Mouse (Mus musculus) cerebellum, postnatal 4 days (tissue): Measurements from ENCODE around the gene Hilpda.

ENCODE experiments used
- DNase-seq, 2 experiments: peaks; one replicate each; pipeline ENCODE4 v3.0.0; 2022; ENCODE audit warnings: low spot score in 2 of 2, mixed read lengths in 1 of 2

Gene Hilpda

DNA sequence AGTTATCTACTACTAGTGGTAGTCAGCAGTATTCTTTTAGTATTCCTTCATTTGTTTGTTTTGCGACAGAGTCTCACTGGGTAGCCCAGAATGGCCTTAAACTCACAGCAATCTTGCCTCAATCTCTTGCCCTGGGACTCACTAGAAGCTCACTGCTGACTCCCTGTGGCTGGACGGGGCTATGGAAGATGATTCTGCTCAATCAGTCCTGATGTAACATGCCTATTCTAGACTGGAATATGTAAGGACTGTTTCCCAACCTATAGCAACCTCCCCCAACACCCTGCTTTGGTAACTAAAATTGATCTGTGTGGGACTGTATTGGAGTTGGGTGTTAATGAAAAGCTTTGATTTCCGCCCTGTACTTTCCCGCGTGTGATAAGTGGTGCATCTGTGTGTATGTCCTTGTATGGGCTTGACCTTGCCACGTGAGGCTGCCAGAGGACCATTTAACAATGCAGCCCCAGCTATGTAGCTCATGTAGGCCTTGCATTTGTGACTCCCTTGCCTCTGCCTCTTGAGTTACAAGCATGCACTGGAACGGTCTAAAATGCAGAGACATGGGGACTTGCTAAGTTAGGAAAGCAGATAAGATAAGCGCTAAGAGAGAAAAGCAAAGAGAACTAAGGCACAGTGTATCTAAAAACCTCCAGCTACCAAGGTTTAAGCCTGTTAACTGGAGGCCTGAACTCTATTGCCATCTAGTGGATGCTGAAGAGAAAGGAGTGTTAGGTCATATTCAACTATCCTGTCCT is 6.4 kb downstream of the Hilpda start:
- peak in 1 of 2 experiments; percentile 30 for DNase-seq

DNA sequence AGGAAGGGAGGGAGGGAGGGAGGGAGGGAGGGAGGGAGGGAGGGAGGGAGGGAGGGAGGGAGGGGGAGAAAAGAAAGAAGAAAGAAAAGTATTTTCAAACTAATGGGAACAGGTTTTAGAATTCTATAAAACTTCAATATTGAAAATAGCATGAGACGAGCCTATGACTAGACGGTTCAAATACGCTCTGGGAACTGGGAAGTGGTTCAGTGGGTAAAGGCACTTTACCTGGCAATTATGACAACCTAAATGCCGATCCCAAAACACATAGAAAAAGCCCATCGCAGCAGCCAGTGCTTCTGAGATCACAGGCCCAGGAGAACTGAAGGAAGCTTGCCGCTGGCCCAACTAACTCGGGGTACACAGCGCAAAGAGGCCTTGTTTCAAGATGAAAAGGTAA is 7.0 kb downstream of the Hilpda start, which contains the start of gene Fam71f2:
Gene Fam71f2 (plus strand): TSS at position 301 of the 400 bp plus-strand sequence.
- no peak for DNase-seq

DNA sequence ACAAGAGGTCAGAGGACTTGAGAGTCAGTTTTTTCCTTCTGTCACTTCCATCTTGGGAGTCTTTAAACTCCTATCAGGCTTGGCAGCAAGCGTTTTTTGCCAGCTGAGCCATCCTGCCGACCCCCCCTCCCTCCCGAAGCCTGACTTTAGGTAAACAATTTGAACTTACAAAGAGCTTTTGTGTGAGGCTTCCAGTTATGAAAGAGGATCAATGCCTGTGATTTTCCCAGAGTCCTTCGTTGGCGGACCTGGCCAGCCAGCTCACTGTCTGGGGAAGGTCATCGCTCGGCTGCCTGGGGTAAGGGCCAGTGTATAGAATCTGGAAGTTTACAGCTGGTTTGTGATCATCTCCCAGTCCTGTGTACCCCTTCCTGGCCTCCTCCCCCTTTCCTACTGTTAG is 8.4 kb downstream of the Hilpda start:
- no peak for DNase-seq

DNA sequence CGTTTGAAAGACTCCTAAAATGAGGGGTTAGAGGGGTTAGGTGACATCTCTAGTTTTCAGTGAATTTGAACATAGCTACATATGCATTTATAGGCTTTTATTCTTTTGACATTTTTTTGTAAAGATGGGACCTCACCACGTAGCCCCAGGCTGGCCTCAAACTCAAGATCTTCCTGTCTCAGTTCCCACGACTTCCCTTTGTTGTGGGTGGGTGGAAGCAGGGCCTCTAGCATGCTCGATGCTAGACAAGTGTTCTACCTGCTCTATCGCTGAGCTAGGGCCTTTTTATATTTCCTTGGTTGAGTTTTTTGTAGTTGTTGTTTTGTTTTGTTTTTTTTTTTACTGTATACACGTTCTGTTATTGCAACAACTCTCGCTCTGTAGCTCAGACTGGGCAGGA is 14.6 kb downstream of the Hilpda start:
- DNase-seq, result no peak

DNA sequence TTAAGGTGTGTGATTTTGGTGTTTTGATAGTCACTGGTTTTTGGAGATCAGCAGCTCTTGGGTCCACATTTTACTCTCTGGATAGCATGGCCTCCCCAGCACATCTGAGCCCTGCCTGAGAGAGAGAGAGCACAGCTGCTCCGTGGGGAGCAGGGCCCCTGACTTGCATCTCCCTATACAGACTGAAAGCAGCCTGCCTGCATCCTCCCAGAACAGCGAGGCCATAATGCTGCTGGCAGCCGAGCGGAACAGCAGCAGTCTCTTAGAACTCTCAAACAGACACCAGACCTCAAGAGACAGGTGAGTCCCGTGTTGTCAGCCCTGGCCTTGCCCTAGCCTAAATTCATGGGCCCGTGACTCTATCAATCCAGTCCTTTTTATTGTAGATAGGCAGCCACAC is 15.2 kb downstream of the Hilpda start:
- DNase-seq, result no peak

DNA sequence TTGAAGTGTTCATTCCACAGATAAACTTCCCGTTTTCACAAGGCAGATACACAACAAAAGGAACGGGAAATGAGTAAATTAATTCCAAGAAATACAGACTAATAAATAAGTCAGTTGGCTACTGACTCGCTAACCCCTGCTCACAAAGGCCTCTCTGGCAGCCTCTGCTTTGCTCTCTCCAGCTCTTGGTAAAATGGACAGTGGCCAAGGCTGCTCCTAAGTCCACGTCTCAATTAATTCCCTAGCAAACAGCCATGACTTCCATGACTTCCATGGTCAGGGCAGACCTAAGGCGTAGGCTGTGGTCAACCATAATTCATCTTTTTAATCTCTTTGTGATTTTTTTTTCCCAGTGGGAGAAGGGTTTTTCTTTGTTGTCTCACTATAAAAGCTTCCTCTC is 15.7 kb downstream of the Hilpda start:
- peak in 1 of 2 experiments; percentile 10 for DNase-seq

DNA sequence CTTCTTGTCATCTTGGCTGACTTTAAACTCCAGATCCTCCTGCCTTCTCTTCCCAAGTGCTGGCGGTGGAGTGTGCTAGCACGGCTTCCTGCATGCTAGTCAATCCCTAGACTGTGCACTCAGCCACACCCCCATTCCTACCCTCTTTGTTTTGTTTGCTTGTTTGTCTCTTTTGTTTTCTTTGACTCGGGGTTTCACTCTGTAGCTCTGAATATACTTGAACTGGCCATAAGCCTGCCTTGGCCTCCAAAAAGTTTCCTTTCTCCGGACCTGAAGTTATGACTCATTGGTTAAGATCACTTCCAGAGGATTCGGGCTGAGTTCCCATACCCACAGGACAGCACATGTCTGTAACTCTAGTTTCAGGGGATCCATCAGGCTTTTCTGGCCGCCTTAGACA is 16.4 kb downstream of the Hilpda start:
- no peak for DNase-seq

DNA sequence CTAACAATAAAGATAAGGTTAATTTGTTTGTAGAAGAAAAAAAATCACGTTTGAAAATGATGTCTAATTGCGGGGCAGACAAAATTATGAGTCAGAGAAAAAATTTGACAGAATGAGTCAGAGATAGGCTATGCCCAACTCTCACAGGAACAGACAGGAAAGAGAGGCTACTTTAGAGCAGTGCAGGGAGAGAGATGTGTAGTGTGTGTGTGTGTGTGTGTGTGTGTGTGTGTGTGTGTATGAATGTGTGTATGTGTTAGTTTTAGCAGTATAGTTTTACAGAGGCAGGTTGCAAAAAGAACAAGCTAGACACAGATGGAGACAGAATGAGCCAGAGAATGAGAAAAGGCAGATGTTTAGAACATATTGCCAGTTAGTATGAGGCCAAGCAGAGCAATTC is 26.8 kb downstream of the Hilpda start:
- DNase-seq, result no peak

DNA sequence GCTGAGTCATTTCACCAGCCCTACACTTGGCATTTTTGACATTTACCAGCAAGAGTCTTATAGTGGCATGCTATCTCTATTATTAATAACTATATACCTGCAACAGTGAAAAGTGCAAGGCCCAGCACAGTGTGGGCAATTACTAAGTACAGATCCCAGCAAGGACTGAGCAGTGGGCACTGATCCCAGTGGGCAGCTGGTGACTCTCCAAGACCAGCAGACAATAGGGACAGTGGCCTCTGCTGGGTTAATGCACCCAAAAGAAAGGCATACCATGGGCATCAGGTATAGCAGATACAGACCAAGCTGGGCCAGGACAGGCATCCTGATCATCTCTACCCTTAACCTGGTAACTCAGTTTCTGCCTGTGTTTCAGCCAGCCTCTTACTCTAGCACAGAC is 31.0 kb downstream of the Hilpda start:
- DNase-seq, result peak in 1 of 2 experiments; percentile 15

DNA sequence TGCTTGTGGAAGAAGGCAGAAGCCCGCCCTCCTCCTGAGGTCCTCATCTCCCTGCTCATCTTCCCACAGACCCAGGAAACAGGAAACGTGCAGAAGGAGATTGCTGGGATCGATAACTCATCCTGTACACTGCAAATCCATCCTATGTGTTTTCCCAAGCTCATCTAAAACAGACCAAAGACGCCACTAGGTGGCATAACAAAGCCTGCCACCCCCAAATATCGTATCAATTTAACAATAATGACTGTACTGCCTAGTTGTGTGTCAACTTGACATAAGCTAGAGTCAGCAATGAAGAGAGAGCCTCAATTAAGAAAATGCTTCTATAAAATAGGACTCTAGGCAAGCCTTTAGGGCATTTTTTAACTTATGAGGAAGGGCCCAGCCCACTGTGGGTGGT is 31.4 kb downstream of the Hilpda start:
- no peak for DNase-seq

DNA sequence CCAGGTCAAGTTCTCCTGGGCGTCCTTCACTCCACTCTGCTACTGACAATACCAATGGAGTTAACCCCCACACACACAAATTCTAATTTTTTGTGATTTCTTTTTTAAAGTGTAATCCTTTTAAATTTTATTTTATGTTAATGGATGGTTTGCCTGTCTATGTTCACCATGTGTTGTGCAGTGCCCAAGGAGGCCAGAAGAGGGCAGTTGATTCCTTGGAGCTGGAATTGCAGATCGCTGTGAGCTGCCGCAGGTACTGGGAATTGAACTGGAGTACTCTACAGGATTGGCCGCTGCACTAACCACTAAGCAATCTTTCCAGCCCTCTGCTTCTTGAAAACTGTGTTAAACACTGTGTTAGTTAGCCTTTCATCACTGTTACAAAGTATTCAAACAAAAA is 33.2 kb downstream of the Hilpda start:
- no peak for DNase-seq

DNA sequence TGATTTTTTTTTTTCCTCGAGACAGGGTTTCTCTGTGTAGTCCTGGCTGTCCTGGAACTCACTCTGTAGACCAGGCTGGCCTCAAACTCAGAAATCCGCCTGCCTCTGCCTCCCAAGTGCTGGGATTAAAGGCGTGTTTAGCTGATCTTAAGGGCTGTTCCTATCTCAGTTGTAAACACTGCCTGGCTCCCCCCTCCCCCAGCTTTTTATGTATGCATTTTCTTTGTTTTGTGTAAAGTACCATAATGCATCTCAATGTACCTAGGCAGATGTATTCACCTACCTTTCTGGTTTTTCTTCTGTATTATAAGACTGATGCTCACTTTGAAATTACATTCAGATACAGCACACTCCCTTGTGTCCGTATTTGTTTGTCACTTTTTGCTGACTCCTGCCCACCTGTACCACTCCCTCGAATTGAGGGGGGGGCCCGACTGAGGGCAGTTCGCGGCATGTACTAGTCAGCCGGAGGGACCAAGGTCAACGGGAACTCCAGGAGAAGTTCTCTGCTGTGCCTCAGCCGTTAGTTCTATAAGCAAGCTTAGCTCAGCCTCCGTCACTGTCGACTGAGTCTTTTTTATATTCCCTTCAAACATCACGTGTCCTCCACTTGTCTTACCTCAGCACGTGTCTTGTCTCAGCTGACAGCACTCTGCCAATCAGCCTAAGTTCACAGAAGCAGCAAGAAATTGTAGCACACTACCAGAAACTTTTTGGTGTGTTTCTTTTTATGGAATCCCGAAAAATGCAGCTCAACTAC is 36.7 kb downstream of the Hilpda start:
- no peak for DNase-seq

DNA sequence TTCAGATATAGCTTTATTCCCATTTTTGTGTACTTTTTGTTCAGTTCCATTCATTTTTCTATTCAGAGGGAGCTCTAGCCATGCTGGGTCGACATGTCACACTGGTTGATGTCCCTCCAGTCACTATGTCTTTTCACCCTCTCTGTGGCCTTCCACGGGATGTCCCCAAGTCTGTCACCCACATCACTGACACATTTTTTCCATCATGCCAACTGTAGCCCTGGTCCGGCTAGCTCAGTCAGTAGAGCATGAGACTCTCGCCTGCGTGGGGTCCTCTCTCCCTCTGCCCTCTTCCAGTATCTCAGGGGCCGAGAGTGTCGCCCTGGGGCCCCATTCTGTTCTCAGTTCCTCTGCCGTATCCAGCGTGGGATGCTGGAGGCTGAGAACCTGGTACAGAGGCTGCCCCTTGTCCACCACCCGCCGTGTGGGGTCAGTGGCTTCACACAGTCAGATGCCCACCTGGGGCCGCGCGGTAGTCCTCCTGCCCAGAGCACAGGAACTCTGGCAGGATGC is 41.5 kb downstream of the Hilpda start:
- DNase-seq, result no peak

DNA sequence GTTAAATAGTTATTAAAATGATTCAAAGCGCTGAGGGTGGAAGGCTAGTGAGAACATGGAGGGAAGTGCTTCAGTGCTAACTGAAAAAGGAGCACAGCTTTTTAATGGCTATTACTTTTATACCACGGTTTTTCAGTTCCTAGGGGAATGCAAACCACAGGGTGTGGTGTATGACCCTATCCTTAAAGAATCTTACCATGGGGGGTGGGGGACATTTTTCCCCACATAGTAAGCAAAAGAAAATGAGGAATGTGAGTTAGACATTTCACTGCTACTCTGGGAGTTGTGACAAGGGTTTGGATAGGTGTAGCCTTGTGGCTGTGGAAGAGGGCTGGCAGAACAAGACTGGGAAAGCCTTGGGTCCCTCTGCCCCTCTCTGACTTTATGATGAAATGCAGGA is 45.0 kb downstream of the Hilpda start:
- DNase-seq, result no peak

DNA sequence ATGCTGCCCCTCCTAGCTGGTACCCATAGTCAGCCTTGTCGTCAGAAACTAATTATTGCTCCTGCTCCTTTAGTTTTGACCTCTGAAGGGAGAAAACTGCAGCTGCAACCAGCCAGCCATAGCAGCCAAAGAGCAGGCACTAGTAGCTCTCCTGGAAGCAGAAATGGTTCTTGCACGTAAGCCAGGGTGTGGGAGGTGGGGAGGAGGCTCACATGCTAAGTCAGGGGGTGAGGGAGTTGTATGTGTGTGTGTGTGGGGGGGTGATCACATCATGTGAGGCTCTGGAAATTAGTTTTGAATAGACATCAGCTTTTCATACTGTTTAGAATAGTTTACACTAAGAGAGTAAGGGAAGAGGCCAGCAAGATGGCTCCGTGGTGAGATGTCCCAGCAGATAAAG is 45.7 kb downstream of the Hilpda start:
- no peak for DNase-seq

DNA sequence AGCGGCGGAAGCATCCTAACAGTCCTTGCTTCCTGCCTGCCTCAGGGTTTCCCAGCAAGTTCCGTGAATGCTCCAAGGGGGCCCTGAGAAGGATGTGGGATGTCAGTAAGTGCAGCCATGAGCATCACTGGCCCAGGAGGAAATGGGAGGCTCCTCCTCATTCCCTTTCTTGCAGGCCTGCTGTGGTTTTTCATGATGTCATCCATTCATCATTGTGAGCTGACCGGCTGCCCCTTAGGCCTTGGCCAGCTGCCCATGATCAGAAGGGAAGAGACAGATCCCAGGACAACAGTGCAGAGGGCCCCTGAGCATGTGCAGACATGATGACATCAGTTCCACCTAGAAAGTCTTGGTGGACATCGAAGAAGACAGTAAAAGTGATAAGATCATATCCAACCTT is 46.6 kb downstream of the Hilpda start, which contains the start of gene Fam71f1:
Gene Fam71f1 (plus strand): TSS at position 262 of the 400 bp plus-strand sequence.
- DNase-seq, result peak in 1 of 2 experiments; percentile 5

DNA sequence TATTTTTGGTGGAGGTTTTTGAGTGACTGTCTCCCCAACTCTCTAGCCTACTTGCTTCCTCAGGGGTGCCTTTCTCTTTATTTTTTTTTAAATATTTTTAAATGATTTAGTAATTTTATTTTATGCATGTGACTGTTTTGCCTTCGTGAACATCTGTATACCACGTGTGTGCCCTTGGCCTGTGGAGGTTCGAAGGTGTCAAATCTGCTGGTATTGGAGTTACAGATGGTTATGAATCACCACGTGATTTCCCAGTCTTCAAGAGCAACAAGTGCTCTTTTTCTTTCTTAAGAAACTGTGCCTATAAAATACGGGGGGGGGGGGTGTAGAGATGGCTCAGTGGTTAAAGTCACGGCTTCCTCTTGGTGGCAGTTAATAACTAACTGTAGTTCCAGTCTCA is 49.3 kb downstream of the Hilpda start:
- no peak for DNase-seq

DNA sequence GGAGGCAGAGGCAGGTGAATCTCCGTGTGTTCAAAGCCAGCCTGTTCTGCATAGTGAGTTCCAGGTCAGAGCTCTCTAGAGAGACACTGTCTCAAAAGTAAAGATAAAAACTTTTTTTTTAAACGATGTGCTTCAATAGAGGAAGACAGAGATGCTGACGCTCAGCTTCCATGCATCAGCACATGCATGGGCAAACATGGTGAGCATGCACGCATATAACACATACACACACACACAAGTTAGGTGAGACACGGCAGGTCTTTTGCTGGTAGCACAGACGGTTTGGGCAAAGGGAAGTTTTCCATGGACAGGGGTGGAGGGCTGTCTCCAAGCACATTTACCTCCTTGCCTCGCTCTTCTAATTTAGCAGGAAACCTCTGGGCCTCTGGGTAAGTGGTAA is 49.9 kb downstream of the Hilpda start:
- DNase-seq, result no peak

DNA sequence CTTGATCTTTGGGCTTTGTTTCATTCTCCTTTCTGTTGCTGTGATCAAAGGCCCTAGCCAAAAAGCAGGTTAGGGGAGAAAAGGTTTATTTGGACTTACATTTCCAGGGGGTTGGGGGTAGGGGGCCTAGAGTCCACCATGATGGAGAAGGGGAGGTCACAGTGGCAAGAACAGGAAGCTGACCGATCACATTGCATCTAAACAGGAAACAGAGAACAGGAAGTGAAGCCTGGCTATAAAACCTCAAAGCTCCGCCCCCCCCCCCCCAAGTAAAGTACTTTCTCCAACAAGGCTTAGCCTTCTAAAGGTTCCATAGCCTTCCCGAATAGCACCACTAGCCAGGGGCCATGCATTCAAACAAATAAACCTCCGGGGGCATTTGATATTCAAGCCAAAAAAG is 50.4 kb downstream of the Hilpda start:
- no peak for DNase-seq
